ENCODE assay signal across 8 mouse cellular contexts in the genomic region with DNA sequence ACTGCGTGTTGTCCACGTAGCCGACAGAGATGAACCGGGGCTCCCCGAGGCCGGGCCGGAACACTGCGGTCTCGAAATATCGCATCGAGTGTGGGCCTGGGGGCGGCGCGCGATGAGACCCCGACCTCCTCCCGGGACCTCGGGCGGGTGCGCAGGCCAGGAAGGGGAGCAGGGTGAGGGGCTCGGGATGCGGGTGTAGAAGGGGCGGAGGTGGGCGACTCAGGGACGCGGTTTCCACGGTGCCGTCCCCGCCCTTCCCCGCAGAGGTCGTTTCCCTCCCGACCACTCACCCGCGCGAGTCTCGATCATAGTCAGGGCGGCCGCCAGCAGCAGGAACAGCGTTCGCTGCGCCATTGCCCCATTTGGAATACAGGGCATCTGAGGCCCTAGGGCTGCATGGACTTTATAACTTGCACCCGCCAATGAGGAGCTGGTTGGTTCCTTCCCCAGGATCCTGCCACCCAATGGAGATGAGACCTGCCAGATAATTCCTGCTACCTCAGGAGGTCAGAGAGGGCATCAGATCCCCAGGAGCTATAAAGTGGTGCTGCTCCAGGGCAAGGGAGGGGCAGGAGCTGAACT. TPM values are rescaled to one million over a fixed set of nuclear protein-coding genes. Genes with fewer than 3 reads are reported as not detected.
DNase-seq lines count a peak whose midpoint lies in the region; ATAC-seq and TF ChIP-seq lines count a peak whose summit lies in the region.

No protein-coding gene starts in this region.

- H3K27me3 ChIP-seq in cerebellum, adult 2 months (ENCODE audit: control insufficient read depth, insufficient read depth, low read length) = no peaks in the 10 kb centered on the region
- peaks cover 31% of the 10 kb centered on the region for H3K27me3 ChIP-seq in embryonic facial prominence, embryonic 12.5 days
- 0 out of 2 replicates have a peak, but pooled peaks cover 5% of the 10 kb centered on the region for H3K27me3 ChIP-seq in intestine, postnatal 0 days (replicated peaks; ENCODE audit: control insufficient read depth, insufficient read depth, low read length)
- H3K27me3 ChIP-seq in midbrain, embryonic 14.5 days (ENCODE audit: control insufficient read depth, insufficient read depth, low read length) = peaks cover 7% of the 10 kb centered on the region; the same call in 1 of the 2 replicates

- TF ChIP-seq CTCF in cerebellum, adult 2 months (IDR thresholded peaks at IDR 0.05; ENCODE audit: borderline replicate concordance, insufficient read depth, low read depth, low read length) = no peak
- TF ChIP-seq CTCF in intestine, postnatal 0 days (IDR thresholded peaks at IDR 0.05; ENCODE audit: low read depth) = no peak

- H3K36me3 ChIP-seq in embryonic facial prominence, embryonic 12.5 days = no peaks in the 10 kb centered on the region
- no peaks in the 10 kb centered on the region for H3K36me3 ChIP-seq in intestine, postnatal 0 days (ENCODE audit: control insufficient read depth, insufficient read depth)
- H3K36me3 ChIP-seq in midbrain, embryonic 14.5 days (ENCODE audit: control insufficient read depth, insufficient read depth, low read length) = no peaks in the 10 kb centered on the region

- H3K9me3 ChIP-seq in embryonic facial prominence, embryonic 12.5 days = no peaks in the 10 kb centered on the region
- H3K9me3 ChIP-seq in intestine, postnatal 0 days (ENCODE audit: control insufficient read depth) = no peaks in the 10 kb centered on the region
- H3K9me3 ChIP-seq in midbrain, embryonic 14.5 days (ENCODE audit: control insufficient read depth, low read length) = no peaks in the 10 kb centered on the region

- ATAC-seq in embryonic facial prominence, embryonic 12.5 days (ENCODE audit: insufficient number of reproducible peaks, insufficient read depth, low FRiP score, low TSS enrichment) = peak; percentile 47; the same call in 1 of the 2 replicates
- ATAC-seq in intestine, postnatal 0 days = peak; percentile 82
- 0 out of 2 replicates have a peak, but pooled peaks have one; percentile 50 for ATAC-seq in midbrain, embryonic 14.5 days (ENCODE audit: low FRiP score, low TSS enrichment)

- TF ChIP-seq POLR2A in cerebellum, adult 2 months (IDR thresholded peaks at IDR 0.05; ENCODE audit: borderline replicate concordance, insufficient read depth, low read length) = no peak

- peak overlapping the region; percentile 95 for H3K4me2 ChIP-seq in embryonic facial prominence, embryonic 12.5 days (replicated peaks)
- peak overlapping the region; percentile 96 for H3K4me2 ChIP-seq in intestine, postnatal 0 days (replicated peaks; ENCODE audit: low read depth)
- H3K4me2 ChIP-seq in midbrain, embryonic 14.5 days (ENCODE audit: low read length) = peak overlapping the region; percentile 97

- no peaks in the 10 kb centered on the region for H3K4me1 ChIP-seq in cerebellum, adult 2 months (ENCODE audit: control insufficient read depth, insufficient read depth, low read length)
- H3K4me1 ChIP-seq in embryonic facial prominence, embryonic 12.5 days = peaks cover 6% of the 10 kb centered on the region; the same call in 1 of the 2 replicates
- H3K4me1 ChIP-seq in intestine, postnatal 0 days (replicated peaks; ENCODE audit: control insufficient read depth, insufficient read depth, low read length) = no peaks in the 10 kb centered on the region
- H3K4me1 ChIP-seq in midbrain, embryonic 14.5 days (ENCODE audit: control insufficient read depth, insufficient read depth, low read length) = 0 out of 2 replicates have a peak, but pooled peaks cover 3% of the 10 kb centered on the region

- H3K9ac ChIP-seq in embryonic facial prominence, embryonic 12.5 days = peak overlapping the region; percentile 17
- 0 out of 2 replicates have a peak overlapping the region, but pooled peaks have one; percentile 28 for H3K9ac ChIP-seq in intestine, postnatal 0 days (ENCODE audit: low read depth, low read length)
- peak overlapping the region; percentile 55 for H3K9ac ChIP-seq in midbrain, embryonic 14.5 days (replicated peaks; ENCODE audit: low read length)

- WGBS in cerebellum, adult 2 months = 1% methylated on average over 41 of the region's 42 CpGs
- 1% methylated on average over 41 of the region's 42 CpGs for WGBS in embryonic facial prominence, embryonic 12.5 days
- 1% methylated on average over 42 of the region's 42 CpGs for WGBS in intestine, postnatal 0 days
- WGBS in midbrain, embryonic 14.5 days = 1% methylated on average over 41 of the region's 42 CpGs

- no peak overlapping the region for H3K27ac ChIP-seq in cerebellum, adult 2 months (ENCODE audit: insufficient read depth, low read length)
- H3K27ac ChIP-seq in embryonic facial prominence, embryonic 12.5 days = no peak overlapping the region
- peak overlapping the region; percentile 65 for H3K27ac ChIP-seq in intestine, postnatal 0 days (ENCODE audit: low read depth, low read length)
- no peak overlapping the region for H3K27ac ChIP-seq in midbrain, embryonic 14.5 days (replicated peaks; ENCODE audit: low read depth, low read length)

- DNase-seq in cerebellum, adult 2 months = peak; percentile 14 to 15
- DNase-seq in cerebellum, adult 11-12 months = no peak
- peak; percentile 49 for DNase-seq in CD4-positive, CD25-positive, alpha-beta regulatory T cell, adult 2 months (ENCODE audit: low read depth, low spot score)
- DNase-seq in midbrain, embryonic 14.5 days = peak; percentile 46
- DNase-seq in gastrocnemius, adult 18-20 months (ENCODE audit: low spot score) = no peak
- no peak for DNase-seq in gastrocnemius, postnatal 25 days

- peak overlapping the region; percentile 39 for H3K4me3 ChIP-seq in cerebellum, adult 2 months (replicated peaks; ENCODE audit: insufficient read depth, low read depth, low read length)
- H3K4me3 ChIP-seq in embryonic facial prominence, embryonic 12.5 days = peak overlapping the region; percentile 45
- peak overlapping the region; percentile 52 for H3K4me3 ChIP-seq in intestine, postnatal 0 days (ENCODE audit: low read depth, low read length)
- peak overlapping the region; percentile 49 for H3K4me3 ChIP-seq in midbrain, embryonic 14.5 days (replicated peaks; ENCODE audit: low read depth, low read length)

RNA-seq across cellular contexts. Expression of gene Gm11127, which starts 25.8 kb away (rescaled TPM):
- polyA plus RNA-seq in cerebellum, adult 2 months (2012; rRNA removed) = 0.08 and 0.15 TPM in 2 replicates
- not detected in 2 replicates for polyA plus RNA-seq in embryonic facial prominence, embryonic 12.5 days (2016; fragmentation: Nextera tagmentation; extraction: Ambion mirVana)
- polyA plus RNA-seq in intestine, postnatal 0 days (2015; fragmentation: Nextera tagmentation; extraction: Ambion mirVana) = 84.2 and 86.5 TPM in 2 replicates
- polyA plus RNA-seq in midbrain, embryonic 14.5 days (2014; fragmentation: Nextera tagmentation; extraction: Ambion mirVana) = not detected in 2 replicates
- total RNA-seq in gastrocnemius, adult 18-20 months (2021) = 1 to 10 TPM; 1.4 to 3.2 TPM
- total RNA-seq in gastrocnemius, postnatal 25 days (2021) = 1 to 10 TPM; 1.3 to 2.4 TPM

RNA-seq across cellular contexts. Expression of gene Gm19684, which starts 37.5 kb away (rescaled TPM):
- polyA plus RNA-seq in cerebellum, adult 2 months (2012; rRNA removed) = 0.10 TPM in 1 of 2 replicates, not detected in the other
- not detected in 2 replicates for polyA plus RNA-seq in embryonic facial prominence, embryonic 12.5 days (2016; fragmentation: Nextera tagmentation; extraction: Ambion mirVana)
- polyA plus RNA-seq in intestine, postnatal 0 days (2015; fragmentation: Nextera tagmentation; extraction: Ambion mirVana) = 0.17 TPM in 1 of 2 replicates, not detected in the other
- not detected in 2 replicates for polyA plus RNA-seq in midbrain, embryonic 14.5 days (2014; fragmentation: Nextera tagmentation; extraction: Ambion mirVana)
- not detected for total RNA-seq in gastrocnemius, adult 18-20 months (2021)
- total RNA-seq in gastrocnemius, postnatal 25 days (2021) = not detected

RNA-seq across cellular contexts. Expression of gene Gm6034, which starts 41.2 kb away (rescaled TPM):
- polyA plus RNA-seq in cerebellum, adult 2 months (2012; rRNA removed) = not detected in 2 replicates
- not detected in 2 replicates for polyA plus RNA-seq in embryonic facial prominence, embryonic 12.5 days (2016; fragmentation: Nextera tagmentation; extraction: Ambion mirVana)
- 2.8 and 3.1 TPM in 2 replicates for polyA plus RNA-seq in intestine, postnatal 0 days (2015; fragmentation: Nextera tagmentation; extraction: Ambion mirVana)
- polyA plus RNA-seq in midbrain, embryonic 14.5 days (2014; fragmentation: Nextera tagmentation; extraction: Ambion mirVana) = not detected in 2 replicates
- not detected for total RNA-seq in gastrocnemius, adult 18-20 months (2021)
- not detected for total RNA-seq in gastrocnemius, postnatal 25 days (2021)

RNA-seq across cellular contexts. Expression of gene H2-T22, which starts 41.4 kb away (rescaled TPM):
- polyA plus RNA-seq in cerebellum, adult 2 months (2012; rRNA removed) = 25.5 and 31.0 TPM in 2 replicates
- 16.3 and 17.2 TPM in 2 replicates for polyA plus RNA-seq in embryonic facial prominence, embryonic 12.5 days (2016; fragmentation: Nextera tagmentation; extraction: Ambion mirVana)
- 19.5 and 21.2 TPM in 2 replicates for polyA plus RNA-seq in intestine, postnatal 0 days (2015; fragmentation: Nextera tagmentation; extraction: Ambion mirVana)
- polyA plus RNA-seq in midbrain, embryonic 14.5 days (2014; fragmentation: Nextera tagmentation; extraction: Ambion mirVana) = 4.8 and 7.5 TPM in 2 replicates
- 10 to 100 TPM in 1 of 2 experiments, 1 to 10 TPM in 1; 7.9 to 15.7 TPM for total RNA-seq in gastrocnemius, adult 18-20 months (2021)
- total RNA-seq in gastrocnemius, postnatal 25 days (2021) = 1 to 10 TPM; 5.8 to 7.2 TPM

RNA-seq across cellular contexts. Expression of gene Gm7030, which starts 45.3 kb away (rescaled TPM):
- polyA plus RNA-seq in cerebellum, adult 2 months (2012; rRNA removed) = not detected in 2 replicates
- not detected in 2 replicates for polyA plus RNA-seq in embryonic facial prominence, embryonic 12.5 days (2016; fragmentation: Nextera tagmentation; extraction: Ambion mirVana)
- 0.93 and 1.3 TPM in 2 replicates for polyA plus RNA-seq in intestine, postnatal 0 days (2015; fragmentation: Nextera tagmentation; extraction: Ambion mirVana)
- not detected in 2 replicates for polyA plus RNA-seq in midbrain, embryonic 14.5 days (2014; fragmentation: Nextera tagmentation; extraction: Ambion mirVana)
- not detected for total RNA-seq in gastrocnemius, adult 18-20 months (2021)
- not detected for total RNA-seq in gastrocnemius, postnatal 25 days (2021)

Comparison
In these comparisons a context has a peak if more than half of its experiments do, and no peak if none do; other contexts are left out.
1. DNase-seq: peak in cerebellum, adult 2 months (2 of 2), CD4-positive, CD25-positive, alpha-beta regulatory T cell, adult 2 months (single experiment) and midbrain, embryonic 14.5 days (single experiment); none in cerebellum, adult 11-12 months (single experiment), gastrocnemius, adult 18-20 months (single experiment) and gastrocnemius, postnatal 25 days (single experiment).
2. RNA of gene Gm11127, which starts 25.8 kb away (polyA plus RNA-seq): 84.2 to 86.5 TPM in intestine, postnatal 0 days; 0.08 to 0.15 TPM in cerebellum, adult 2 months, not detected in embryonic facial prominence, embryonic 12.5 days and not detected in midbrain, embryonic 14.5 days; every median in the first group is over 10 times any median in the second.
3. Peak in every context shown above with its lines, with median percentiles within 50 percentile points of each other: H3K4me3 ChIP-seq, ATAC-seq, H3K4me2 ChIP-seq and H3K9ac ChIP-seq.